Mouse (Mus musculus): Measurements from ENCODE around the gene Stk38l. TPM values are rescaled to one million over a fixed set of nuclear protein-coding genes. Genes with fewer than 3 reads are reported as not detected.

Gene Stk38l
- polyA plus RNA-seq, 1 experiment: 6.9 TPM

DNA sequence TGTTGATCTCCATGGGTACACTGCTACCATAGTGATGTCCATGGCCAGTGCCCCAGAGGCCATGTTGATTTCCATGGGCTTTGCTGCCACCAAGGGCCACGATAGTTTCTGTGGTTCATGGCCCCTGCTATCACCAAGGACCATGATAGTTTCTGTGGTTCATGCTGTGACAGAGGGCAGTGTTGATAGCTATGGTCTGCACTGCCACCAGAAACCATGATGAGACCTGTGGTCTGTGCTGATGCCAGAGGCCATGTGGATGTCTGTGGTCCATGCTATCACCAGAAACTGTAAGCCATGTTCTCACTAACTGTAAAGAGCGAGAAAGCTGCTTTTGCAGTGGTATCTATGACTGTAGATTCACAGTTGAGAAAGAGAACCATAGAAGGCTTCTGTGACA, 30.3 kb downstream of the Stk38l start:
- Histone ChIP-seq H3K4me3 (no peak overlapping the region), H3K4me2 (ENCODE audit: low read depth) (no peak overlapping the region), H3ac (ENCODE audit: control insufficient read depth, insufficient read length) (no peak overlapping the region), H3K27me3 (ENCODE audit: control insufficient read depth, insufficient read depth, insufficient read length) (no peaks in the 10 kb centered on the region), H3K36me3 (ENCODE audit: control insufficient read depth, insufficient read depth) (no peaks in the 10 kb centered on the region), H3K79me2 (ENCODE audit: control insufficient read depth, insufficient read depth) (peaks cover 8% of the 10 kb centered on the region)
- TF ChIP-seq MYOG (IDR thresholded peaks at IDR 0.05; ENCODE audit: control insufficient read depth in 1 of 3, insufficient read depth in 1 of 3, insufficient read length in 2 of 3, low read depth in 2 of 3) (no peak), MYOD1 (IDR thresholded peaks at IDR 0.05; ENCODE audit: control insufficient read depth in 1 of 3, insufficient read length in 2 of 3, low read depth in 2 of 3) (no peak), CEBPB (IDR thresholded peaks at IDR 0.05; ENCODE audit: insufficient read depth, poor library complexity, severe bottlenecking) (no peak), SRF (IDR thresholded peaks at IDR 0.05; ENCODE audit: control insufficient read depth, insufficient read length, low read depth) (no peak), TCF3 (IDR thresholded peaks at IDR 0.05; ENCODE audit: insufficient read length, low read depth) (no peak), MAX (IDR thresholded peaks at IDR 0.05; ENCODE audit: low read depth) (no peak), USF1 (IDR thresholded peaks at IDR 0.05; ENCODE audit: low read depth) (no peak), REST (IDR thresholded peaks at IDR 0.05; ENCODE audit: insufficient read depth, insufficient read length) (no peak), POLR2A (IDR thresholded peaks at IDR 0.05; ENCODE audit: insufficient read length, low read depth) (no peak), POLR2AphosphoS2 (IDR thresholded peaks at IDR 0.05; ENCODE audit: insufficient read length, low read depth) (no peak), TCF12 (IDR thresholded peaks at IDR 0.05; ENCODE audit: insufficient read depth, poor library complexity, severe bottlenecking) (no peak)

DNA sequence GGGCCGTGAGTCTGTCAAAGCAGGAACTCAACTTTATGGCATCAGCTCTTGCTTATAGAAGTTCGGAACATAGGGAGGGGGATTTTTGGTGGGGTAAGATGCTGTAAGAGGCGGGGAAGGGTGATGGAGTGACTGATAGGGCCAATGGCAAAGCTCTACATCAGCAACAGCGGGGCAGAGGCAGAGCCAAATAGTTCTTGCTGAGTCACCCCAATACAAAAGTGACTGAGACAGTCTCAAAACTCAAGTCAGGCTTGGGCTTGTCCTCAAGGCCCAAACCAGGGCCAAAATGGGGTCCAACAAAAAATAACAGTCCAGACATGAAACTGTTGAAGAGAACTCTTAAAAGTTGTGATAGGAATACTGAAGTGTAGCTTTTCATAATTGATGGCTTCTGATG, 30.9 kb downstream of the Stk38l start:
- no peak overlapping the region for H3K4me3 ChIP-seq
- H3K36me3 ChIP-seq (ENCODE audit: control insufficient read depth, insufficient read depth): no peaks in the 10 kb centered on the region
- no peaks in the 10 kb centered on the region for H3K27me3 ChIP-seq (ENCODE audit: control insufficient read depth, insufficient read depth, insufficient read length)
- H3ac ChIP-seq (ENCODE audit: control insufficient read depth, insufficient read length): no peak overlapping the region
- peaks cover 8% of the 10 kb centered on the region for H3K79me2 ChIP-seq (ENCODE audit: control insufficient read depth, insufficient read depth)
- TF ChIP-seq TCF12 (IDR thresholded peaks at IDR 0.05; ENCODE audit: insufficient read depth, poor library complexity, severe bottlenecking): no peak
- TF ChIP-seq POLR2AphosphoS2 (IDR thresholded peaks at IDR 0.05; ENCODE audit: insufficient read length, low read depth): no peak
- H3K4me2 ChIP-seq (ENCODE audit: low read depth): no peak overlapping the region

DNA sequence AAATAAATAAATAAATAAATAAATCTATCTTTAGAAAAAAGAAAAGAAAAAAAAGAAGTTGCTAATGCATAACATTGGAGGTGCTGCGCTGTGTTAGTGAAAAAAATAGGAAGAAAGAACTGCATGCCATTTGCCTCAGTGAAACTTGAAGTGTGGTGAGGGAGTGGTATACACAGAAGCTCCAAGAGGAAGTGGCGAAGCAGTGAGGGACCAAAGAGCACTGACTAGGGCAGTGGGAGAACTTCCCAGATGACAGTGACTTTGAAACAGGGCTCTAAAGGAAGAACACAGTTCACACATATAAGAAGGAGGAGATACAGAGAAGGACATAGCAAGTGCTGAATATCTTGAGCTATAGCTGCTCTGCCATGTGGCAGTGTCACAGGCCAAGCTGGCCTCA, 34.2 kb downstream of the Stk38l start:
- Histone ChIP-seq H3K36me3 (ENCODE audit: control insufficient read depth, insufficient read depth) (no peaks in the 10 kb centered on the region), H3K4me2 (ENCODE audit: low read depth) (no peak overlapping the region), H3K79me2 (ENCODE audit: control insufficient read depth, insufficient read depth) (peaks cover 8% of the 10 kb centered on the region), H3ac (ENCODE audit: control insufficient read depth, insufficient read length) (no peak overlapping the region), H3K27me3 (ENCODE audit: control insufficient read depth, insufficient read depth, insufficient read length) (no peaks in the 10 kb centered on the region), H3K4me3 (no peak overlapping the region)
- TF ChIP-seq MAX (IDR thresholded peaks at IDR 0.05; ENCODE audit: low read depth): no peak
- no peak for TF ChIP-seq REST (IDR thresholded peaks at IDR 0.05; ENCODE audit: insufficient read depth, insufficient read length)
- TF ChIP-seq MYOD1 (IDR thresholded peaks at IDR 0.05; ENCODE audit: control insufficient read depth in 1 of 3, insufficient read length in 2 of 3, low read depth in 2 of 3): no peak
- TF ChIP-seq POLR2A (IDR thresholded peaks at IDR 0.05; ENCODE audit: insufficient read length, low read depth): no peak
- TF ChIP-seq CEBPB (IDR thresholded peaks at IDR 0.05; ENCODE audit: insufficient read depth, poor library complexity, severe bottlenecking): no peak
- no peak for TF ChIP-seq MYOG (IDR thresholded peaks at IDR 0.05; ENCODE audit: control insufficient read depth in 1 of 3, insufficient read depth in 1 of 3, insufficient read length in 2 of 3, low read depth in 2 of 3)
- no peak for TF ChIP-seq POLR2AphosphoS2 (IDR thresholded peaks at IDR 0.05; ENCODE audit: insufficient read length, low read depth)
- no peak for TF ChIP-seq TCF3 (IDR thresholded peaks at IDR 0.05; ENCODE audit: insufficient read length, low read depth)
- no peak for TF ChIP-seq SRF (IDR thresholded peaks at IDR 0.05; ENCODE audit: control insufficient read depth, insufficient read length, low read depth)
- TF ChIP-seq E2F4 (IDR thresholded peaks at IDR 0.05; ENCODE audit: insufficient read depth): no peak
- TF ChIP-seq USF1 (IDR thresholded peaks at IDR 0.05; ENCODE audit: low read depth): no peak
- no peak for TF ChIP-seq TCF12 (IDR thresholded peaks at IDR 0.05; ENCODE audit: insufficient read depth, poor library complexity, severe bottlenecking)

DNA sequence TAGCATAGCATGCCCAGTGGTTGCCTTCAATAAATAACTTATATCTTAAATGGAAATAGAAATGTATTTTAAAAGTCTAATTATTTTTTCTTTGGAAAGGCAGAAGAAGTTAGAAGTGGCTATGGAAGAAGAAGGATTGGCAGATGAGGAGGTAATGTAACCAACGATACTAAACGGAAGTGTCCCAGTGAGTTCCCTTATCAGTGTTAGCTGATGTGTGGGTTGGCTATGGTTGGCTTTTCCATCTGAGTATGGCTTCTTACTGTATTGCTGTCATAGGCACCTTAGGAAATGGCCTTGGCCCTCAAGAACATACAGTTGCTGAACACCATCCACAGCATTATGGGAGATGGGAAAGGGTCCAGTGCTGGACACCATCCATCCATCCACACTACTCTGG, 35.2 kb downstream of the Stk38l start:
- H3K79me2 ChIP-seq (ENCODE audit: control insufficient read depth, insufficient read depth): peaks cover 8% of the 10 kb centered on the region
- H3K4me2 ChIP-seq (ENCODE audit: low read depth): no peak overlapping the region
- no peaks in the 10 kb centered on the region for H3K27me3 ChIP-seq (ENCODE audit: control insufficient read depth, insufficient read depth, insufficient read length)
- H3ac ChIP-seq (ENCODE audit: control insufficient read depth, insufficient read length): no peak overlapping the region
- no peaks in the 10 kb centered on the region for H3K36me3 ChIP-seq (ENCODE audit: control insufficient read depth, insufficient read depth)
- no peak overlapping the region for H3K4me3 ChIP-seq
- TF ChIP-seq CEBPB (IDR thresholded peaks at IDR 0.05; ENCODE audit: insufficient read depth, poor library complexity, severe bottlenecking): no peak
- TF ChIP-seq POLR2A (IDR thresholded peaks at IDR 0.05; ENCODE audit: insufficient read length, low read depth): no peak
- no peak for TF ChIP-seq MYOD1 (IDR thresholded peaks at IDR 0.05; ENCODE audit: control insufficient read depth in 1 of 3, insufficient read length in 2 of 3, low read depth in 2 of 3)
- TF ChIP-seq SRF (IDR thresholded peaks at IDR 0.05; ENCODE audit: control insufficient read depth, insufficient read length, low read depth): no peak
- TF ChIP-seq TCF12 (IDR thresholded peaks at IDR 0.05; ENCODE audit: insufficient read depth, poor library complexity, severe bottlenecking): no peak
- no peak for TF ChIP-seq REST (IDR thresholded peaks at IDR 0.05; ENCODE audit: insufficient read depth, insufficient read length)
- TF ChIP-seq USF1 (IDR thresholded peaks at IDR 0.05; ENCODE audit: low read depth): no peak
- TF ChIP-seq TCF3 (IDR thresholded peaks at IDR 0.05; ENCODE audit: insufficient read length, low read depth): no peak
- no peak for TF ChIP-seq E2F4 (IDR thresholded peaks at IDR 0.05; ENCODE audit: insufficient read depth)
- no peak for TF ChIP-seq POLR2AphosphoS2 (IDR thresholded peaks at IDR 0.05; ENCODE audit: insufficient read length, low read depth)
- TF ChIP-seq MAX (IDR thresholded peaks at IDR 0.05; ENCODE audit: low read depth): no peak
- TF ChIP-seq MYOG (IDR thresholded peaks at IDR 0.05; ENCODE audit: control insufficient read depth in 1 of 3, insufficient read depth in 1 of 3, insufficient read length in 2 of 3, low read depth in 2 of 3): no peak

DNA sequence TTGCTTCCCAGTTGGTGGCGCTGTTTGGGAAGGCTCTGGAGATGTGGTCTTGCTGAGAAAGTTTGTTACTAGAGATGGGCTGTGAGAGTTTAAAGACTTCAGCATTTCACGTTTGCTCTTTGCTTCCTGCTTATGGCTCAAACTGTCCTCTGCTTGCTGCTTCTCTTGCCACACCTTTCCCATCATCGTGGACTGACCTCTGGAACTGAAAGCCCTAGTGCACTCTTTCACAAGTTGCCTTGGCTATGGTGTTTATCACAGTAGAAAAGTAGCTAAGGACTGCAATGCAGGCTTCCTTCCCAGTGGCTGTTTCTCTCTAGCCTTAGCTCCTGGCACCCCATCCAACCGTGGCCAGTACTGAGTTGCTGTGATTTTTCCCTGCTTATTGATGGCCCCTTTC, 35.9 kb downstream of the Stk38l start:
- H3K79me2 ChIP-seq (ENCODE audit: control insufficient read depth, insufficient read depth): peaks cover 8% of the 10 kb centered on the region
- H3K4me2 ChIP-seq (ENCODE audit: low read depth): no peak overlapping the region
- no peak for TF ChIP-seq CEBPB (IDR thresholded peaks at IDR 0.05; ENCODE audit: insufficient read depth, poor library complexity, severe bottlenecking)
- TF ChIP-seq E2F4 (IDR thresholded peaks at IDR 0.05; ENCODE audit: insufficient read depth): no peak
- TF ChIP-seq MYOG (IDR thresholded peaks at IDR 0.05; ENCODE audit: control insufficient read depth in 1 of 3, insufficient read depth in 1 of 3, insufficient read length in 2 of 3, low read depth in 2 of 3): no peak
- TF ChIP-seq TCF12 (IDR thresholded peaks at IDR 0.05; ENCODE audit: insufficient read depth, poor library complexity, severe bottlenecking): no peak
- no peak for TF ChIP-seq TCF3 (IDR thresholded peaks at IDR 0.05; ENCODE audit: insufficient read length, low read depth)
- no peak for TF ChIP-seq USF1 (IDR thresholded peaks at IDR 0.05; ENCODE audit: low read depth)
- TF ChIP-seq MAX (IDR thresholded peaks at IDR 0.05; ENCODE audit: low read depth): no peak
- TF ChIP-seq POLR2A (IDR thresholded peaks at IDR 0.05; ENCODE audit: insufficient read length, low read depth): no peak
- TF ChIP-seq POLR2AphosphoS2 (IDR thresholded peaks at IDR 0.05; ENCODE audit: insufficient read length, low read depth): no peak
- TF ChIP-seq SRF (IDR thresholded peaks at IDR 0.05; ENCODE audit: control insufficient read depth, insufficient read length, low read depth): no peak
- TF ChIP-seq REST (IDR thresholded peaks at IDR 0.05; ENCODE audit: insufficient read depth, insufficient read length): no peak
- TF ChIP-seq MYOD1 (IDR thresholded peaks at IDR 0.05; ENCODE audit: control insufficient read depth in 1 of 3, insufficient read length in 2 of 3, low read depth in 2 of 3): no peak
- H3ac ChIP-seq (ENCODE audit: control insufficient read depth, insufficient read length): no peak overlapping the region
- H3K27me3 ChIP-seq (ENCODE audit: control insufficient read depth, insufficient read depth, insufficient read length): no peaks in the 10 kb centered on the region
- no peak overlapping the region for H3K4me3 ChIP-seq
- H3K36me3 ChIP-seq (ENCODE audit: control insufficient read depth, insufficient read depth): no peaks in the 10 kb centered on the region
